Mouse (Mus musculus) embryonic stem cell, embryonic (primary cell): Measurements from ENCODE around the gene Hoxb4.

Experiments
- CTCF ChIA-PET, 4 experiments: fragments of 300-600 bp in 2 of 4; fragments of 350-600 bp in 2 of 4; sonication (Branson Sonifier 250); formaldehyde crosslinking; loops; one replicate each; lab custom pipeline; 2022; ENCODE audit warnings: inconsistent platforms in 2 of 4; lab: Charles Lee
- POLR2A ChIA-PET, 4 experiments: fragments of 300-600 bp in 2 of 4; fragments of 350-600 bp in 2 of 4; sonication (Branson Sonifier 250); formaldehyde crosslinking; loops; one replicate each; lab custom pipeline; 2022; ENCODE audit warnings: antibody characterized with exemption in 4 of 4, inconsistent platforms in 1 of 4; lab: Charles Lee

The Hoxb4 gene

DNA sequence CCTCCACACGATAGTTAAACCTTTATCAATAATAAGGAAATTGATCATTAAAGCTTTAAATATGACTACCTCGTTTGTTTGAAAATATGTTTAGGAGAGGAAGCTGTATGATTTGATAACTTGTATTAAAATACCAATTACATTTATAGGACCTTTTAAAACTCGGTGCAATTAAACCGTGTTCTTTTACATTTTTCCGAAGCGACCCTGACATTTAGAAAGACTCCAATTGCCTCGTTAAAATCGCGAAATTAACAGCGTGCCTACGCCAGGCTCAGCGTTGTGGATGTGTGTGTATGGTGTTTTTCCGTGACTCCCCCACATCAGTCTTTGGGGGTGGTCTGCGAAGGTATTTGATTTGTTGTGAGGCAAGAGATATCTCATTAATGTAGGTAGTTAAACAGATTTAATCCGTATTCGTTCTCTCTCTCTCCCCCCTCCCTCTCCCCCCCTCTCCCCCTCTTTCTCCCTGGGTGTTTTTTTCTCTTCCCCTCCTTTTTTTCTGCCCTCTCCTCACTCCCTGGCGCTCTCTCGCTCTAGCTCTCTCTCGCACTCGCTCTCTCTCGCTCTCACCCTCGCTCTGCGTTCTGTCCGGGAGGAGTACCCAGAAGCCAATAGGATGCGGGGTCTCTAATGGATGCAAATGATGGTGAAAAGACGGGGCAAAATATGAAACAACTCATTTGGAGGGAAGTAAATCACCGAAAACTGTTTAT is 36.1 kb upstream of the Hoxb4 start, which contains the start of gene Hoxb8:
TSS of gene Hoxb8 (plus strand) at position 51 of the 716 bp plus-strand sequence.
- POLR2A ChIA-PET: interaction anchor here in 2 of 4 experiments (0.6 to 1.3 kb wide), 4 partner anchors 11 to 1025 kb away, joined by 3 to 5 read pairs (median 4); partner anchors contain the start of gene Hoxb5 (in 1 of the 2)
- CTCF ChIA-PET: interaction anchor here in 3 of 4 experiments (0.6 to 2.8 kb wide), 8 partner anchors 13 to 296 kb away, joined by 3 to 5 read pairs (median 3); no protein-coding TSS in a partner anchor

DNA sequence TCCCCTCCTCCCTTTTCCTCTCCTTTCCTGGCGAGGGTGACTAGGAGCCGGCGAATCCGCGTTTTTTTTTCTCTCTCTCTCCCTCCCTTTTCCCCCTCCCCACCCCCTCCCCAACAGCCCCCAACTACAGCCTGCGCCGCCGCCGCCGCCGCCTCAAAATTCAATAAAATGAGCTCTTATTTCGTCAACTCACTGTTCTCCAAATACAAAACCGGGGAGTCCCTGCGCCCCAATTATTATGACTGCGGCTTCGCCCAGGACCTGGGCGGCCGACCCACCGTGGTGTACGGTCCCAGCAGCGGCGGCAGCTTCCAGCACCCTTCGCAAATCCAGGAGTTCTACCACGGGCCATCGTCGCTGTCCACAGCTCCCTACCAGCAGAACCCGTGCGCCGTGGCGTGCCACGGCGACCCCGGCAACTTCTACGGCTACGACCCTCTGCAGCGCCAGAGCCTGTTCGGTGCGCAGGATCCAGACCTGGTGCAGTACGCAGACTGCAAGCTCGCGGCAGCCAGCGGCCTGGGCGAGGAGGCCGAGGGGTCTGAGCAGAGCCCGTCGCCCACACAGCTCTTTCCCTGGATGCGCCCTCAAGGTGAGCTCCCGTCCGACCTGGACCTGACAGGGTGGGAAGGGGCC is 35.2 kb upstream of the Hoxb4 start:
- ChIA-PET POLR2A (interaction anchor here in 3 of 4 experiments (0.6 to 2.0 kb wide), 13 partner anchors 9 to 532 kb away, joined by 3 to 10 read pairs (median 4); partner anchors contain the start of gene Hoxb9 (in 1 of the 3)), CTCF (interaction anchor here (0.5 to 1.8 kb wide), 11 partner anchors 10 to 907 kb away, joined by 3 to 9 read pairs (median 4); no protein-coding TSS in a partner anchor)

GRCm38 (mm10) chr11:96284041-96284749 is 33.9 kb upstream of the Hoxb4 start:
- POLR2A ChIA-PET: interaction anchor here (0.5 to 2.0 kb wide), 19 partner anchors 10 to 1404 kb away, joined by 3 to 8 read pairs (median 3); partner anchors contain the start of gene Hoxb9 (in 3 of the 4)
- CTCF ChIA-PET: interaction anchor here (0.6 to 1.8 kb wide), 21 partner anchors 10 to 569 kb away, joined by 3 to 7 read pairs (median 3); partner anchors contain the start of genes Hoxb13 (in 1 of the 4), Hoxb5 (in 1 of the 4) and Hoxb9 (in 1 of the 4)

DNA sequence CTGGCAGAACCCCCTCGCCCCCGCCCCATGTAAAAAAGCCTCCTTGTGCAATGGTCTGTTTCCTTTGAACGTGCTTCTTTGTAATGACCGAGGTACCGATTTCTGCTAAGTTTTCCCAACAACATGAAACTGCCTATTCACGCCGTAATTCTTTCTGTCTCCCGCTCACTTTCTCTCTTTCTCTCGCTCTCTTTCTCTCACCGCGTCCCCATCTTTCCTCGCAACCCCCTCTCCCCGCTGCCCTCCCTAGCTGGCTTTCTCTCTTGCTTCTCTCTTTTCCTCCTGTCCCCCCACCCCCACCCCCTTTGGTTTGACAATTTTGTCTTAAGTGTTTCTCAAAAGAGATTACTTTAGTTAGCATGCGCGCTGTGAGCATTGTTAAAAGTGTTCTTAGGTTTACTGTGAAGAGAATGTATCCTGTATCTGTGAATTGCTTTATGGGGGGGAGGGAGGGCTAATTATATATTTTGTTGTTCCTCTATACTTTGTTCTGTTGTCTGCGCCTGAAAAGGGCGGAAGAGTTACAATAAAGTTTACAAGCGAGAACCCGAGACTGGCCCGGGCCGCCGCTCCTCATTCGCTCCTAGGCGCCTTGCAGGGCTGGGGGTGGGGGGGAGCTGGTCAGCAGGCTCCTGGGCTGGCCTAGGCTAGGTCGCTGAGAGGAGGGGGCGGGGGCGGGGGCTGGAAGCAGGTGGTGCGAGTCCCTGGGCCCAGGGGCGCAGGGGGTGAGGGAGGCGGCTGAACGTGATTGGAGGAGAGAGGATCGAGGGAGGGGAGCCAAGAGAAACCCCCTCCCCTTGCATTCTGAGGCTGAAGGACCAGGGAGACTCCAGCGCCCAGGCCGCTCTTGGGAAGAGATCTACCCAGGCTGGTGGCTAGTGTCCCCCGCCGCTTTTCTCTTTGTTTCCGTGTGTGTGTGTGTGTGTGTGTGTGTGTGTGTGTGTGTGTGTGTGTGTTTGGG is 33.0 kb upstream of the Hoxb4 start:
- POLR2A ChIA-PET: interaction anchor here (0.6 to 2.0 kb wide), 14 partner anchors 9 to 428 kb away, joined by 3 to 8 read pairs (median 4); partner anchors contain the start of gene Hoxb9 (in 2 of the 4)
- CTCF ChIA-PET: interaction anchor here (0.5 to 1.8 kb wide), 22 partner anchors 11 to 568 kb away, joined by 3 to 10 read pairs (median 3); partner anchors contain the start of genes Hoxb13 (in 1 of the 4), Hoxb5 (in 1 of the 4) and Hoxb9 (in 1 of the 4)

- CTCF ChIA-PET: interaction anchor here in 2 of 4 experiments (0.5 to 1.0 kb wide), 3 partner anchors 9 to 153 kb away, joined by 3 to 10 read pairs (median 3); no protein-coding TSS in a partner anchor
- POLR2A ChIA-PET: interaction anchor here in 2 of 4 experiments (1.6 to 1.9 kb wide), 3 partner anchors 13 to 427 kb away, joined by 4 to 8 read pairs (median 5); partner anchors contain the start of gene Hoxb9 (in 1 of the 2)
These were observed 32.0 kb upstream of the Hoxb4 start, which contains the start of gene Hoxb7 for GRCm38 (mm10) chr11:96285771-96286738. Gene Hoxb7 (plus strand): TSS chr11:96286623.

DNA sequence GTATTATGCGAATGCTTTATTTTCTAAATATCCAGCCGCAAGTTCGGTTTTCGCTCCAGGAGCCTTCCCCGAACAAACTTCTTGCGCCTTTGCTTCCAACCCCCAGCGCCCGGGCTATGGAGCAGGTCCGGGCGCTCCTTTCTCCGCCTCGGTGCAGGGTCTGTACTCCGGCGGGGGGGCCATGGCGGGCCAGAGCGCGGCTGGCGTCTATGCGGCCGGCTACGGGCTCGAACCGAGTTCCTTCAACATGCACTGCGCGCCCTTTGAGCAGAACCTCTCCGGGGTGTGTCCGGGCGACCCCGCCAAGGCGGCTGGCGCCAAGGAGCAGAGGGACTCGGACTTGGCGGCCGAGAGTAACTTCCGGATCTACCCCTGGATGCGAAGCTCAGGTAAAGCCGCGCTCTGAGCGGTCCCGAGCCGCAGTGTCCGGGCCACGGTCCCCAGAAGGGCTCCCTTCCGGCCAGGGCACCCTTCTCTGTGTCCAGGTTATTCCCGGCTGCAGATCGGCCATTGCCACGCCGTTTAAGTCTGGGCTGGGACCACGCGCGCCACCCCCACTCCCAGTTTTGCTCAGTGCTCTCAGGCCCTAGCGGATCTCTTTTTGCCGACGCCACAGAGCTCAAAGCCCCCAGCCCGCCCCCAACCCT is 31.2 kb upstream of the Hoxb4 start:
- ChIA-PET CTCF (interaction anchor here in 3 of 4 experiments (0.6 to 1.2 kb wide), 9 partner anchors 9 to 685 kb away, joined by 3 to 4 read pairs (median 3); no protein-coding TSS in a partner anchor), POLR2A (interaction anchor here in 1 of 4 experiments (0.6 to 1.6 kb wide), 3 partner anchors 13 to 67 kb away, joined by 3 to 4 read pairs (median 3); no protein-coding TSS in a partner anchor)

DNA sequence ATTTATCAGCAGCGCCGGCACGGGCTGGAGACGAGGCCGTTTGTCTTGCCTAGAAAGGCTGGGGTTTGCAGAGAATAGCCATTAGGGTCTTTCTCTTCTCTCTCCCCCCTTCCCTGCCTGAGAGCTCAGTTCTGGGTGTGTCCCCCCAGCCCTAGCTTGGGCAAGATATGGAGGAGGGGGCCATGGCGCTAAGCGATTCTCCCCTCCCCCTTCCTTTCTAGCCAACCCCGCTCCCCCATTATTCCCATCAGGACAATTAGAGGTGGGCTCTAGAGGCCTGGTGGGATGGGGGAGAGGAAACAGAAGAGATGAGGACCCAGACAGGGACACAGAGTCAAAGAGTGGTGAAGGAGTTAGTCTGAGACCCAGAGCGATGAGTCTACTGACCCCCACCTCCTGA is 30.7 kb upstream of the Hoxb4 start:
- ChIA-PET POLR2A (interaction anchor here in 2 of 4 experiments (0.6 to 1.6 kb wide), 5 partner anchors 12 to 477 kb away, joined by 3 to 4 read pairs (median 3); no protein-coding TSS in a partner anchor), CTCF (interaction anchor here in 3 of 4 experiments (0.6 to 1.2 kb wide), 7 partner anchors 10 to 686 kb away, joined by 3 to 4 read pairs (median 3); no protein-coding TSS in a partner anchor)

DNA sequence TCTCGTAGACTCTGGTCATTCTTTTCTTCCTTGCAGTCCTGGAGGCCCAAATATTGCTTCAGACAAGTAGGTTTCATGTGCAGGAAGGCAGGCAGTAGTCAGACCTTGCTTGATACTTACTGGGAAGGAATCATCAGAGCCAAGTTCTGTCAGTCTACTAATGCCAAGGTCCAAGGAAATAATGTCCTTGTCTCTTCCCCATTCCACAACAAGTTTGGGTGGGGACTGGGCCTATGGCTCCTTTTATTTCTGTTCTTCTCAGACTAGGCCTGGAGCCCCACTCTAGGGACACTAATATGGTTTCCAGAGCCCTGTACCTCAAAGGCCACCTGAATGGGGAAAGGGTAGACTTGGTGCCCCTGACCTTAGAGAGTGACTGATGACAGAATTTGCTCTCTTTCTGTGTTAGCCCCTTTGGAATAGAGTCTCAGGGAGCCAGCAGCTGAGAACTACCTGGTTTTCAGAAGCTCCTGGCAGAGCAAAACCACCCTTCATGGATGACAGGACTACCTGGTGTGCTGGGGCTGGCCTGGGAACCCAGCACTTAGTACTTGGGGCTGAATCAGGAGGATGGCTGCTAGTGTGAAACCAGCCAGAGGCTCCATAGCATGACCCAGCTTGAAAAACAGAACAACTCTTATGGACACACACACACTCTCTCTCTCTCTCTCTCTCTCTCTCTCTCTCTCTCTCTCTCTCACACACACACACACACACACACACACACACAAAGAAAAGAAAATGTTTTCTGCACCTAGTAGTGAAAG is 29.4 kb upstream of the Hoxb4 start:
- POLR2A ChIA-PET: interaction anchor here in 2 of 4 experiments (0.6 to 0.7 kb wide), 2 partner anchors 477 to 507 kb away, joined by 3 to 4 read pairs; no protein-coding TSS in a partner anchor
- CTCF ChIA-PET: interaction anchor here in 1 of 4 experiments (0.5 kb wide), 1 partner anchor 110 kb away, joined by 8 read pairs; no protein-coding TSS in a partner anchor

- ChIA-PET POLR2A (no interaction called here), CTCF (interaction anchor here in 1 of 4 experiments (0.5 to 0.6 kb wide), 2 partner anchors 10 to 110 kb away, joined by 3 to 8 read pairs; no protein-coding TSS in a partner anchor)
These were observed 28.8 kb upstream of the Hoxb4 start for GRCm38 (mm10) chr11:96289293-96289692.

GRCm38 (mm10) chr11:96289837-96290236 is 28.2 kb upstream of the Hoxb4 start:
- ChIA-PET POLR2A (no interaction called here), CTCF (interaction anchor here in 1 of 4 experiments (0.6 kb wide), 1 partner anchor 11 kb away, joined by 3 read pairs; no protein-coding TSS in a partner anchor)

- CTCF ChIA-PET: interaction anchor here in 2 of 4 experiments (0.6 to 1.3 kb wide), 4 partner anchors 11 to 608 kb away, joined by 3 to 4 read pairs (median 4); no protein-coding TSS in a partner anchor
- POLR2A ChIA-PET: interaction anchor here in 1 of 4 experiments (0.6 to 0.8 kb wide), 3 partner anchors 14 to 256 kb away, joined by 3 to 4 read pairs (median 3); partner anchors contain the start of gene Snf8
These were observed 27.2 kb upstream of the Hoxb4 start for GRCm38 (mm10) chr11:96290705-96291355.

GRCm38 (mm10) chr11:96291681-96292564 is 26.1 kb upstream of the Hoxb4 start, which contains the start of gene Hoxb6:
Gene Hoxb6 (plus strand): TSS chr11:96292476.
- POLR2A ChIA-PET: interaction anchor here in 1 of 4 experiments (0.6 to 1.0 kb wide), 4 partner anchors 12 to 257 kb away, joined by 3 to 4 read pairs (median 3); partner anchors contain the start of gene Snf8
- CTCF ChIA-PET: interaction anchor here (0.6 to 1.9 kb wide), 8 partner anchors 12 to 871 kb away, joined by 3 to 12 read pairs (median 4); no protein-coding TSS in a partner anchor
